ENCODE assay signal across 8 mouse cellular contexts in the genomic region with DNA sequence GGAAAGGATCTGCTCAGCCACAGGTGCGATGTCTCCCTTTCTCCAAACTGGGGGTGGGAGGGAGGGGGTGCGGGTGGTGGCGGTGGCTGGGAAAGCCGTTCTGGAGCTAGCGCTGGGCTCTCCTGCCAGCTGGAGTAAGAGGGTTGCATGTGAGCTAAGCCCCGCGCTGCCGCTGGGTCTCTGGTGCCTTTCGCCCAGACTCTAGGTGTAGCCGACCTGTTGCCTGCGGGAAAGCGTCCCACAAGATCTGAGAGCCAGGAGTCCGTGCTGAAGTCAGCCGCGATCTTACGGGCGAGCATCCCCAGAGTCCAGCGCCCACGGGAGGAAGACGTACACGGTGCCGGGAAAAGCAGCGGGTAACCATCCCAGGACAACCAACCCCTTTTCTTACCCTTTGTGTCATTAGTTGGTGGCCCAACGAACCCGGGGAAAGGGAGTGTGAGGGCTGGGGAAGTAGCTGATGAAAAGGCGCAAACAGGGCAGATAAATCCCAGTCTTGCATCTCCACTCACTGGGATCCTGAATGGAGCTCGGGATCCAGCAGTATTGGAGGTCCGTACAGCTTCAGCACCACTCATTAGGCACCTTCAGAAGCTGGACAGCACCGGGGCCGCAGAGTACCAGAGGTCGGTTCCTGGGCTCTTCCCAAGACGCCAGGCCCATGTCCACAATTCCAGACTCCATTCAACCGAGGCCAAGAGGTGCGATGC. TPM values are rescaled to one million over a fixed set of nuclear protein-coding genes. Genes with fewer than 3 reads are reported as not detected.
DNase-seq lines count a peak whose midpoint lies in the region; ATAC-seq and TF ChIP-seq lines count a peak whose summit lies in the region.

No protein-coding gene starts in this region.

- TF ChIP-seq CTCF in thymus, adult 2 months (IDR thresholded peaks at IDR 0.05; ENCODE audit: borderline replicate concordance, control insufficient read depth, extremely low read depth, insufficient read depth, low read length, poor library complexity), result no peak

- no peaks in the 10 kb centered on the region for H3K9me3 ChIP-seq in heart, embryonic 12.5 days (replicated peaks)
- no peaks in the 10 kb centered on the region for H3K9me3 ChIP-seq in hindbrain, embryonic 15.5 days

- peak overlapping the region; percentile 1; the same call in 1 of the 2 replicates for H3K4me2 ChIP-seq in heart, embryonic 12.5 days
- H3K4me2 ChIP-seq in hindbrain, embryonic 15.5 days, result peak overlapping the region; percentile 67

- ATAC-seq in heart, embryonic 12.5 days (ENCODE audit: insufficient number of reproducible peaks, low FRiP score), result no peak
- ATAC-seq in hindbrain, embryonic 15.5 days (ENCODE audit: low FRiP score, low read depth), result no peak

- no peaks in the 10 kb centered on the region for H3K36me3 ChIP-seq in heart, embryonic 12.5 days
- no peaks in the 10 kb centered on the region for H3K36me3 ChIP-seq in hindbrain, embryonic 15.5 days
- H3K36me3 ChIP-seq in thymus, adult 2 months (ENCODE audit: control insufficient read depth, insufficient read depth, low read length), result no peaks in the 10 kb centered on the region

- H3K4me3 ChIP-seq in heart, embryonic 12.5 days, result peak overlapping the region; percentile 27
- H3K4me3 ChIP-seq in hindbrain, embryonic 15.5 days, result peak overlapping the region; percentile 56
- no peak overlapping the region for H3K4me3 ChIP-seq in thymus, adult 2 months (ENCODE audit: control insufficient read depth, insufficient read depth, low read length)

- DNase-seq in heart, postnatal 36 days, result no peak
- peak; percentile 44 for DNase-seq in embryo, embryonic 11 days
- DNase-seq in neural tube, embryonic 10.5 days (ENCODE audit: extremely low spot score, low spot score), result peak; percentile 47
- no peak for DNase-seq in thymus, adult 2 months
- DNase-seq in natural killer cell, adult 2 months (ENCODE audit: low spot score in 2 of 2), result no peak
- no peak for DNase-seq in left cerebral cortex, adult 18-20 months (ENCODE audit: low spot score in 2 of 2)

- H3K27ac ChIP-seq in heart, embryonic 12.5 days (ENCODE audit: poor library complexity, severe bottlenecking), result no peak overlapping the region
- peak overlapping the region; percentile 81 for H3K27ac ChIP-seq in hindbrain, embryonic 15.5 days (replicated peaks)
- no peak overlapping the region for H3K27ac ChIP-seq in thymus, adult 2 months (ENCODE audit: control insufficient read depth, insufficient read depth, low read length)

- peaks cover 85% of the 10 kb centered on the region for H3K27me3 ChIP-seq in heart, embryonic 12.5 days (replicated peaks)
- H3K27me3 ChIP-seq in hindbrain, embryonic 15.5 days, result no peaks in the 10 kb centered on the region
- H3K27me3 ChIP-seq in thymus, adult 2 months (ENCODE audit: control insufficient read depth, insufficient read depth, low read length), result peaks cover 12% of the 10 kb centered on the region

- WGBS in heart, embryonic 12.5 days, result 4% methylated on average over 34 of the region's 34 CpGs
- WGBS in hindbrain, embryonic 15.5 days, result under 1% methylated on average over 34 of the region's 34 CpGs
- WGBS in thymus, adult 2 months, result 6% methylated on average over 34 of the region's 34 CpGs

- no peak for TF ChIP-seq POLR2A in thymus, adult 2 months (IDR thresholded peaks at IDR 0.05; ENCODE audit: control insufficient read depth, extremely low read depth, insufficient read depth, low read length, poor library complexity)

- intact Hi-C loops in heart, postnatal 36 days (cut with DNase I), result no loop called here

- H3K4me1 ChIP-seq in heart, embryonic 12.5 days (replicated peaks), result peaks cover 14% of the 10 kb centered on the region
- peaks cover 53% of the 10 kb centered on the region for H3K4me1 ChIP-seq in hindbrain, embryonic 15.5 days (replicated peaks)
- peaks cover 18% of the 10 kb centered on the region for H3K4me1 ChIP-seq in thymus, adult 2 months (replicated peaks; ENCODE audit: control insufficient read depth, insufficient read depth, low read length)

- H3K9ac ChIP-seq in heart, embryonic 12.5 days, result no peak overlapping the region
- H3K9ac ChIP-seq in hindbrain, embryonic 15.5 days, result peak overlapping the region; percentile 67

RNA-seq across cellular contexts. Expression of a gene that starts 12.5 kb away (rescaled TPM):
- polyA plus RNA-seq in heart, embryonic 12.5 days (2016; fragmentation: Nextera tagmentation; extraction: Ambion mirVana), result 34.2 and 36.3 TPM in 2 replicates
- 10 to 100 TPM; 35.2 to 35.3 TPM for total RNA-seq in heart, postnatal 36 days (2021)
- polyA plus RNA-seq in hindbrain, embryonic 15.5 days (2015; fragmentation: Nextera tagmentation; extraction: Ambion mirVana), result 55.5 and 58.1 TPM in 2 replicates
- 32.3 and 39.2 TPM in 2 replicates for polyA plus RNA-seq in thymus, adult 2 months (2012; rRNA removed)
- total RNA-seq in left cerebral cortex, adult 18-20 months (2021), result 10 to 100 TPM; 21.5 to 25.5 TPM

RNA-seq across cellular contexts. Expression of a gene that starts 30.1 kb away (rescaled TPM):
- 0.63 and 0.72 TPM in 2 replicates for polyA plus RNA-seq in heart, embryonic 12.5 days (2016; fragmentation: Nextera tagmentation; extraction: Ambion mirVana)
- 1 to 10 TPM; 8.6 to 9.5 TPM for total RNA-seq in heart, postnatal 36 days (2021)
- 0.87 and 2.3 TPM in 2 replicates for polyA plus RNA-seq in hindbrain, embryonic 15.5 days (2015; fragmentation: Nextera tagmentation; extraction: Ambion mirVana)
- polyA plus RNA-seq in thymus, adult 2 months (2012; rRNA removed), result 159 and 194 TPM in 2 replicates
- 1 to 10 TPM in 1 of 2 experiments, under 1 TPM in 1; 0.91 to 1.4 TPM for total RNA-seq in left cerebral cortex, adult 18-20 months (2021)

RNA-seq across cellular contexts. Expression of a gene that starts 36.1 kb away (rescaled TPM):
- 11.6 and 12.4 TPM in 2 replicates for polyA plus RNA-seq in heart, embryonic 12.5 days (2016; fragmentation: Nextera tagmentation; extraction: Ambion mirVana)
- 10 to 100 TPM; 12.1 to 14.4 TPM for total RNA-seq in heart, postnatal 36 days (2021)
- 12.9 and 13.0 TPM in 2 replicates for polyA plus RNA-seq in hindbrain, embryonic 15.5 days (2015; fragmentation: Nextera tagmentation; extraction: Ambion mirVana)
- polyA plus RNA-seq in thymus, adult 2 months (2012; rRNA removed), result 32.7 and 33.9 TPM in 2 replicates
- 1 to 10 TPM; 5.4 to 6.2 TPM for total RNA-seq in left cerebral cortex, adult 18-20 months (2021)

Comparison
In these comparisons a context has a peak if more than half of its experiments do, and no peak if none do; other contexts are left out.
1. DNase-seq: peak in embryo, embryonic 11 days (single experiment) and neural tube, embryonic 10.5 days (single experiment); none in heart, postnatal 36 days (0 of 2), thymus, adult 2 months (single experiment), natural killer cell, adult 2 months (0 of 2) and left cerebral cortex, adult 18-20 months (0 of 2).
2. RNA of a gene that starts 30.1 kb away (polyA plus RNA-seq): 159 to 194 TPM in thymus, adult 2 months; 0.87 to 2.3 TPM in hindbrain, embryonic 15.5 days and 0.63 to 0.72 TPM in heart, embryonic 12.5 days; every median in the first group is over 10 times any median in the second.